Mouse (Mus musculus): ENCODE results near the gene Gm340. TPM values are rescaled to one million over a fixed set of nuclear protein-coding genes. Genes with fewer than 3 reads are reported as not detected.
A peak's percentile ranks its signal among the peaks of the same experiment; 100 is the strongest.

The Gm340 gene
- polyA plus RNA-seq, 1 experiment from 2014 or later: 2.7 TPM

DNA sequence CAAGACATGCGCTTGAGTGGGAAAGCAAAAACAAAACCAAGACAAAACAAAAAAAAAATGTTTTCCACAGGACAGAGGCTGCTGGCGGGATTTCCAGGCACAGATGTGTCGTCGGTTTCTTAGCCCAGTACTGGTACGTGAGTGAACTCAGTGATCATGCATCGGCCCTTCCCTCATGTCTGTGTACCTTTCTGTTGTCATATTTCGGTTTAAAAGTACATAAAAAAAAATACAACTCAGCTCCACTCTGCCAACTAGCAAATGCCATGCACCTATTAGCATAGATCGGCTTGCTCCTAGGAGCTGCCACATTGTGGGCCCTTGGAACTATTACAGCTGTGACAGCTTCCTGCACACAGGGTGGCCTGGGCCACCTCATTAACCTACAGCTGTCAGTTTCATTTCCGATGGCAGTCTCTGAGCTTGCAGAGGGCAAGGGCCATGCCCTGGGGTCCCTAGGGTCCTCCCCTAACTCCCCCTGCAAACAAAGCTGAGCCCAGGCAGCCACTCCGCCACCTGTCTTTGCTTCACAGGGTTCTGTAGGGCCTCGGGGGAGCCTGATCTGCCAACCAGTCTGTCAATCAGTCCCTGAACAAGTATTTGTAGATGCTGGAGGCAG is 33.5 kb downstream of the Gm340 start:
- H3K9ac ChIP-seq: no peak overlapping the region
- H3K36me3 ChIP-seq: no peaks in the 10 kb centered on the region
- H3K4me1 ChIP-seq: peaks cover 43% of the 10 kb centered on the region
- H3K27me3 ChIP-seq: peaks cover 31% of the 10 kb centered on the region
- WGBS: 31% methylated on average over 11 of the region's 11 CpGs
- H3K9me3 ChIP-seq: no peaks in the 10 kb centered on the region
- H3K4me2 ChIP-seq (replicated peaks): no peak overlapping the region
- ATAC-seq (ENCODE audit: insufficient number of reproducible peaks, insufficient read depth, low FRiP score, low TSS enrichment): peak; percentile 10; the same call in 1 of the 2 replicates
- no peak overlapping the region for H3K27ac ChIP-seq
- H3K4me3 ChIP-seq: no peak overlapping the region

DNA sequence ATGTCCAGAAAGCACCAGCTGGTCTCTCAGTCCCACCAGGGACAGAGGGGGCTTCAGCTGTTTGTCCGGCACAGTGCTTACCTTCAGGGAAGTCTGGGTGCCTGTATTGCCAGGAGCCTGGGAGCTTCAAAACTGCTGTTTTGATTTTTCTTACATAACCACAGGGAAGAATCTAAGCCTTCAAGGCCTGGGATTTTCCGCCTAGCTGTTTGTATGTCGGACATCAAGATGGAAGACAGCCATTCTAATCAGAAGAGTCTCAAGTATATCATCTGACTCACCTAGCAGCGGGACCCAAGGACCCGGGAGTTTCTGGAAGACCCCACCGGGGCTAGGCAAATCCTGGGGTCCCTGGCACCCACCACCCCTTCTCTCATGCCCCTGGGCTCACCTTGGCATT is 34.1 kb downstream of the Gm340 start:
- no peak overlapping the region for H3K27ac ChIP-seq
- H3K9ac ChIP-seq: no peak overlapping the region
- peaks cover 43% of the 10 kb centered on the region for H3K4me1 ChIP-seq

DNA sequence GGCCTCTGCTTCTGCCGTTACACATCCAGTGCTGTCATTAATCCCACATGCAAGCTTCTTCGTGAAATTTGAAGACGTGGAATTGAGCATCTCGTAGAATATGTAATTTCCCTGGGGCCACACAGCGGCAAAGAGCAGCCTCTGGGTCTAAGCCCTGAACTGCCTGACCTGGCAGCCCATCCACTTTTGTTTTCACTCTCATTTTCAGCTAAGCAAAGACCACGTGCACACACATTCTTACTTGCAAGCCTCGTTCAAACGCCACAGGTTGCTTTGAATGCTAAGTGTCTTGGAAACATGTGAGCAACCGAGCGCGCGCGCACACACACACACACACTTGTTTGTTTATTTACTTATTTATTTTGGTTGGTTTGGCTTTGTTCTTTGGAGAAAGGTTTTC is 34.9 kb downstream of the Gm340 start:
- Histone ChIP-seq H3K4me1 (peaks cover 43% of the 10 kb centered on the region), H3K27me3 (peaks cover 31% of the 10 kb centered on the region)

More for the DNA sequence above, 34.1 kb downstream of the Gm340 start:
- ATAC-seq (ENCODE audit: insufficient number of reproducible peaks, insufficient read depth, low FRiP score, low TSS enrichment): no peak
- Histone ChIP-seq H3K4me3 (no peak overlapping the region), H3K9me3 (no peaks in the 10 kb centered on the region), H3K36me3 (no peaks in the 10 kb centered on the region), H3K4me2 (replicated peaks) (no peak overlapping the region), H3K27me3 (peaks cover 31% of the 10 kb centered on the region)
- 62% methylated on average over 6 of the region's 6 CpGs for whole genome bisulfite sequencing

DNA sequence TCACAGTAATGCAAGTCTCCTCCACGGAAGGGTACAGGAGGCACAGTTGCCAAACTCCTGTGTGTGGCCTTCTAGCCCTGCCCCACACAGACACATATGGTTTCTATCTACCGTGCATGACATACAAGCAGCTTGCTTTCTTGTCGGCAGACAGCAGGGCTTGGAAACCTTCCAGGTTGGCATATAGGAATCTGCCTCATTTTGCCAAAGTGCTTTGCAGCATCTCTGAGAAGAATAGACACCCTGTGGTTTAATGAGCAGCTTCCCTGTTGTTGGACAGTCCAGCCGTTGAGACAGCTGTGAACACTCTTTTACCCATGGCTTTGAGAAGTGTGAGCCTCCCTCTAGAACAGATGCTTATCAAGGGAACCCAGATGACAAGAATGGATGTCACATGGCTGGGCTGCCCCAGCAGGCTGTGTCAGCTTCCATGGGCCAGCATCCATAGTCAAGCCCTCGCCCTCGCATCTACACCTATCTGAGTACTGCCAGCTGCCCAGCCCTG is 36.0 kb downstream of the Gm340 start:
- Histone ChIP-seq H3K27ac (no peak overlapping the region), H3K9me3 (no peaks in the 10 kb centered on the region), H3K4me2 (replicated peaks) (no peak overlapping the region), H3K4me1 (peaks cover 40% of the 10 kb centered on the region), H3K4me3 (no peak overlapping the region), H3K9ac (no peak overlapping the region), H3K27me3 (peaks cover 31% of the 10 kb centered on the region), H3K36me3 (no peaks in the 10 kb centered on the region)
- 25% methylated on average over 6 of the region's 6 CpGs for WGBS
- no peak for ATAC-seq (ENCODE audit: insufficient number of reproducible peaks, insufficient read depth, low FRiP score, low TSS enrichment)

More for the DNA sequence above, 34.9 kb downstream of the Gm340 start:
- H3K9me3 ChIP-seq: no peaks in the 10 kb centered on the region
- H3K4me3 ChIP-seq: no peak overlapping the region
- H3K9ac ChIP-seq: no peak overlapping the region
- no peak for ATAC-seq (ENCODE audit: insufficient number of reproducible peaks, insufficient read depth, low FRiP score, low TSS enrichment)
- no peak overlapping the region for H3K4me2 ChIP-seq (replicated peaks)
- no peak overlapping the region for H3K27ac ChIP-seq
- no peaks in the 10 kb centered on the region for H3K36me3 ChIP-seq
- 36% methylated on average over 13 of the region's 13 CpGs for WGBS

DNA sequence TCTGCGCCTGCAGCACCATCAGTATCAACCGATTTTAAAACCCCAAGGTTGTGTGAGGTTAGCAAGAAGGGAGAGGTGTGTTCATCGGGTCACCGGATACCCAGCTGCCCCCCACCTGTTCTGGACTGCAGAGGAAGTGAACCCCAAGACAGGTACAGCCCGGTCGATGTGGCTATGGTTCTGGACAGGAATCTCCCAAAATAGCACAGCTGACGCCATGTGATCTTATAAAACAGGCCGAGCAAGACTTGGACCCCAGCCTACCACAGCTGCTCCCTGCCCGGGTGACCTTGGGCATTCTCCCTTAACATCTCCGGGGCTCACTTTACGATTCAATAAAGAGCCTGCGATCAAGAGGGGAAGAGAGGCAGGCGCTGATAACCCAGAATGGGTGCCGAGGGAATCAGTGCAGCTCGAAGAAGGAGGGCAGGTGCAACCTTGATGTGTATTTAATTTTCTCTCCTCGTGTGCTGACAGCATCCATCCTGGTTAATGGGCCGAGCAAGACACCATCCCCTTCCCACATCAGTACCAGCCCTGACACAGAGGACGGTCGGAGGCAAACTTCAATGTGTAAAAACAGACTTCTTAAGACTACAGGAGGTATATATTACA is 36.7 kb downstream of the Gm340 start:
- no peak overlapping the region for H3K27ac ChIP-seq
- ATAC-seq (ENCODE audit: insufficient number of reproducible peaks, insufficient read depth, low FRiP score, low TSS enrichment): no peak
- H3K9me3 ChIP-seq: no peaks in the 10 kb centered on the region
- no peak overlapping the region for H3K4me2 ChIP-seq (replicated peaks)
- no peak overlapping the region for H3K9ac ChIP-seq
- WGBS: 62% methylated on average over 19 of the region's 19 CpGs
- no peaks in the 10 kb centered on the region for H3K36me3 ChIP-seq
- peaks cover 33% of the 10 kb centered on the region for H3K4me1 ChIP-seq
- no peak overlapping the region for H3K4me3 ChIP-seq
- peaks cover 31% of the 10 kb centered on the region for H3K27me3 ChIP-seq

DNA sequence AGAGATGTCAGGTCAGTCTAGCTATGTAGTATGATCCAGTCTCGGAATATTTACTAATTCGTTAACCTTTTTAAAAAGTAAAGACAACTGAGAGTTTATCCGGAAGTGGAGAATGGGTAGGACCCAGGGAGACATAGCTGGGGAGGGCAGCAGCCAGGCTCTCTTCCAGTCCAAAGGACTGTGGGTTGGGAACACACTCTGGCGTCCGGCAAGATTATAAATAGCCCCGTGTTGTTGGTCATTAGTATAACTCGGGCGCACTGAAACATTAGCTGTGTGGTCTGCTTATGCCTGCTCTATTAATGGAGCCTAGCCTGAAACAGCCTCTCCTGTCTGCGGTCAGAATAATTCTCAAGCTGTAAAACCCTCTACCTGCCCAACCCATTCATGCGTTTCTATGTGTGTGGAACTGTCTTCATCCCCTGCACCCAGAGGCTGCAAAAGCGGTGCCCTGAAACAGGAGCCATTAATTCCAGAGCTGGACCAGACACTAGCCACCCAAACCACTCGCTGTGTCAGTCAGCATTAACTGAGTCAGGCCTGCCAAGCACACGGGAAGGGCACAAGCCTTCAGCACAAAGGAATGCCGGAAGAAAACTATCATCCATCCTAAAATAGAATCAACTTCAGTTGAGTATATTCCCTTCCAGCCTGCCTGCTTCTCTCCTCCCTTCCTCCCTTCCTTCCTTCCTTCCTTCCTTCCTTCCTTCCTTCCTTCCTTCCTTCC is 38.4 kb downstream of the Gm340 start:
- 83% methylated on average over 14 of the region's 14 CpGs for WGBS
- Histone ChIP-seq H3K4me1 (peaks cover 31% of the 10 kb centered on the region), H3K4me3 (no peak overlapping the region), H3K36me3 (no peaks in the 10 kb centered on the region), H3K9ac (no peak overlapping the region), H3K9me3 (no peaks in the 10 kb centered on the region), H3K27me3 (peaks cover 19% of the 10 kb centered on the region), H3K27ac (no peak overlapping the region), H3K4me2 (replicated peaks) (no peak overlapping the region)
- ATAC-seq (ENCODE audit: insufficient number of reproducible peaks, insufficient read depth, low FRiP score, low TSS enrichment): no peak

DNA sequence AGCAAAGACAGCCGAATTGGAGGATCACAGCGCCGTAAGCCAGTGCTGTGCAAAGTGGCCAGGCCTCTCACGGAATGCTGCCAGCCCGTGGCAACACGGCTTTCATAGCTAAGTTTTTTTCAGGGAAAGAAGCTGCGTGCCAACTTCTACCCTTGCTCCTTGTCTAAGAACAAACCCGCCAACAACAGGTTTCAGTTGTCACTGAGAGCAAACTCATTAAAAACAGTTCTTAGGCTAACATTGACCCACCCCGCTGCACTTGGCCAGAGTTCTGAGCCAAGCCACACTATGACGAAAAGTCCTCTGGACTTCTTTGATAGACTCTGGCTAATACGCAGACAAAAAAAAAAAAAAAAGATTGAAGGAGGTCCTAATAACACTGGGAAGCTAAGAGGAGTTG is 46.8 kb downstream of the Gm340 start:
- H3K27me3 ChIP-seq: no peaks in the 10 kb centered on the region
- no peak for ATAC-seq (ENCODE audit: insufficient number of reproducible peaks, insufficient read depth, low FRiP score, low TSS enrichment)
- no peak overlapping the region for H3K4me2 ChIP-seq (replicated peaks)
- WGBS: 86% methylated on average over 11 of the region's 11 CpGs
- no peaks in the 10 kb centered on the region for H3K9me3 ChIP-seq
- no peaks in the 10 kb centered on the region for H3K4me1 ChIP-seq
- no peak overlapping the region for H3K27ac ChIP-seq
- no peak overlapping the region for H3K9ac ChIP-seq
- no peaks in the 10 kb centered on the region for H3K36me3 ChIP-seq
- no peak overlapping the region for H3K4me3 ChIP-seq

DNA sequence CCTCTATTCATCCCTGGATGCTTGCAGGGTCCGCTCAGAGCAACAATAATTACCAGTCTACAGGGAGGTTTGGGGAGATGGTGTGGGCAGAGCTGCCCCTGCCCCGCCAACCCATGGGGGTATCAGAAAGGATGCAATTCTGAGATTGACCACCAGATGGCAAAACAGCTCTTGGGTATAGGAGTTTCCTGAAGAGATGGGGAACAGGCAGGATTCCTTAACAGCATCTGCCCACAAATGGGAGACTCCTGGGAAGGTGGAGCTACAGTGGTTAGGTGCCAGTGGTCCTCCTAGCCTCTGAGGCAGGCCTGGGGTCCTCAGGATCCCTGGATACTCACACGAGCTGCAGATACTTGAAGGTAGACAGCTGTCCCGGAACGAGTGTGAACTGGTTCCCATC is 47.4 kb downstream of the Gm340 start:
- ATAC-seq (ENCODE audit: insufficient number of reproducible peaks, insufficient read depth, low FRiP score, low TSS enrichment): no peak
- Histone ChIP-seq H3K4me1 (no peaks in the 10 kb centered on the region), H3K27me3 (0 out of 2 replicates have a peak, but pooled peaks cover 2% of the 10 kb centered on the region), H3K4me2 (replicated peaks) (no peak overlapping the region), H3K9me3 (no peaks in the 10 kb centered on the region), H3K9ac (no peak overlapping the region), H3K27ac (no peak overlapping the region), H3K36me3 (no peaks in the 10 kb centered on the region), H3K4me3 (no peak overlapping the region)
- 39% methylated on average over 5 of the region's 5 CpGs for WGBS

DNA sequence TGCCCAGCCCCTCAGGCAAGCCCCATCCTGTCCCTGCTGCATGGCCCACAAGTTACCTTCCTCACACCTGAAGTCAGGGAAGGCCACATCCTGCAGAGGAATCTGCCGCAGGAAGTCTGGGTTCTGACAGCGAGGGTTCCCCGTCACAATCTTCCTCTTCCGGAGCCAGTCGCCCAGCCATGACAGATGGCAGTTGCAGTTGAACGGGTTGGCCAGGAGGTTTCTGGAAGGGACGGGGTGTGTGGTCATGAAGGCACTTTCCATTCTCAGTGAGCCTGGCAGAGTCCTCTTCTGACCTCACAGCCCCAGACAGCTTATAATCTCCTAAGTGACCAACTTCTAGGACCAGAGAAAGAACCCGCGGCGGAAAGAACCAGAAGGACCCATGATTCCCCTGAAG is 51.9 kb downstream of the Gm340 start:
- Histone ChIP-seq H3K4me2 (replicated peaks) (no peak overlapping the region), H3K4me3 (no peak overlapping the region), H3K9ac (no peak overlapping the region), H3K27me3 (0 out of 2 replicates have a peak, but pooled peaks cover 3% of the 10 kb centered on the region), H3K9me3 (no peaks in the 10 kb centered on the region), H3K4me1 (no peaks in the 10 kb centered on the region), H3K36me3 (no peaks in the 10 kb centered on the region), H3K27ac (no peak overlapping the region)
- ATAC-seq (ENCODE audit: insufficient number of reproducible peaks, insufficient read depth, low FRiP score, low TSS enrichment): no peak
- WGBS: 89% methylated on average over 10 of the region's 10 CpGs

DNA sequence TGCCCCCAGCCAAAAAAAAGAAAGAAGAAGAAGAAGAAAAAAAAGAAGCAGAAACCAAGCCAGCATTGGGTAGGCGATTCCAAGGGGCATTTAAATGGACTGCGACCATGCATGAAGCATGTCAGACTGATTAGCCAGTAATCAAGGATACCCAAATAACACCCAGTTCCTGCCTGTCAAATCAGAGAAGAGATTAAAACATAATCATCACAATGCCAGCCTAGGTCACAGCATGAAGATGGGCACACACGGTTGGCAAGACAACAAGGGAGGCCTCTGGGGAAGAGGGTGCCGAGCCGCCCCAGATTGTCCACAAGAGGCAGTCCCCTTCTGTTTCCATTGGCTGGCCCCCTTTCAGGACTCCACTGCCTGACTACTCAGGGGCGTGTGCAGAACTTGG is 52.8 kb downstream of the Gm340 start:
- Histone ChIP-seq H3K4me3 (no peak overlapping the region), H3K4me2 (replicated peaks) (no peak overlapping the region), H3K9me3 (no peaks in the 10 kb centered on the region), H3K27ac (no peak overlapping the region), H3K27me3 (0 out of 2 replicates have a peak, but pooled peaks cover 3% of the 10 kb centered on the region), H3K9ac (no peak overlapping the region), H3K4me1 (no peaks in the 10 kb centered on the region), H3K36me3 (no peaks in the 10 kb centered on the region)
- WGBS: 67% methylated on average over 6 of the region's 6 CpGs
- no peak for ATAC-seq (ENCODE audit: insufficient number of reproducible peaks, insufficient read depth, low FRiP score, low TSS enrichment)
